Mouse (Mus musculus) ZHBTc4 (cell line): ENCODE results near the gene Gm10100.
"Not testable (repeated sequence)": the region's sequence is repeated elsewhere in the genome, so short reads cannot be mapped to it uniquely, and the experiment has no call there.

ENCODE experiments used
- DNase-seq: peaks from one replicate; pipeline ENCODE4 v3.0.0-alpha.2; 2011; ENCODE audit warnings: low read depth, low spot score

Gm10100 gene

GRCm38 (mm10) chr10:77752312-77752711, 26.0 kb downstream of the Gm10100 start:
- not testable (repeated sequence) for DNase-seq

GRCm38 (mm10) chr10:77753448-77753847, 27.2 kb downstream of the Gm10100 start:
- DNase-seq, result peak; percentile 47

- not testable (repeated sequence) for DNase-seq
Measured at GRCm38 (mm10) chr10:77759582-77759981, 33.3 kb downstream of the Gm10100 start, which contains the start of gene Gm3233. TSS of gene Gm3233 (minus strand) at chr10:77759682.

- no peak for DNase-seq
Measured at GRCm38 (mm10) chr10:77769727-77770126, 43.4 kb downstream of the Gm10100 start.

- DNase-seq, result not testable (repeated sequence)
Measured at GRCm38 (mm10) chr10:77771225-77771624, 44.9 kb downstream of the Gm10100 start, which contains the start of gene Gm3238. TSS of gene Gm3238 (minus strand) at chr10:77771325.

GRCm38 (mm10) chr10:77772142-77772541, 45.9 kb downstream of the Gm10100 start:
- not testable (repeated sequence) for DNase-seq
